Mouse (Mus musculus) frontal cortex, postnatal 14 days (tissue): ENCODE results near the gene Clba1.

Experiments used
- DNase-seq, 2 experiments: peaks; one replicate each; pipeline ENCODE4 v3.0.0; 2022; ENCODE audit warnings: low spot score in 2 of 2

Clba1 gene

DNA sequence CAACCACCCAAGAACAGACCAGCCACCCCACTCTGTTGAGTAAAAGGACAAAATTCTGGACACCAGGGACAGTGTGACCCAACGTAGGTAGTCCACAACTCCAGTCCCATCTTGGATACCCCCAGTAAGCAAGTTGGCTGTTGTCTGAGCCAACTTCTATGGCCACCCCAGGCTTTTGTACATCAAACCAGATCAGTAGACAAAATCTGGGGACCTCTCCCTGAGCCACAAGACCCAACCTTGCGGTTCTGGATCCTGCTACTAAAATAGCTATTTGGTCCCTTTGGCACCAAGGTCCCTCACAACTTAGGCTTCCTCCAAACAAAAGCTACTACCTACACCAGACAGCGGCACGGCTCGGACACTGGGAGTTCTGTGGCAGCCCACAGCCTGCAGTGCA is 13.7 kb upstream of the Clba1 start:
- no peak for DNase-seq

DNA sequence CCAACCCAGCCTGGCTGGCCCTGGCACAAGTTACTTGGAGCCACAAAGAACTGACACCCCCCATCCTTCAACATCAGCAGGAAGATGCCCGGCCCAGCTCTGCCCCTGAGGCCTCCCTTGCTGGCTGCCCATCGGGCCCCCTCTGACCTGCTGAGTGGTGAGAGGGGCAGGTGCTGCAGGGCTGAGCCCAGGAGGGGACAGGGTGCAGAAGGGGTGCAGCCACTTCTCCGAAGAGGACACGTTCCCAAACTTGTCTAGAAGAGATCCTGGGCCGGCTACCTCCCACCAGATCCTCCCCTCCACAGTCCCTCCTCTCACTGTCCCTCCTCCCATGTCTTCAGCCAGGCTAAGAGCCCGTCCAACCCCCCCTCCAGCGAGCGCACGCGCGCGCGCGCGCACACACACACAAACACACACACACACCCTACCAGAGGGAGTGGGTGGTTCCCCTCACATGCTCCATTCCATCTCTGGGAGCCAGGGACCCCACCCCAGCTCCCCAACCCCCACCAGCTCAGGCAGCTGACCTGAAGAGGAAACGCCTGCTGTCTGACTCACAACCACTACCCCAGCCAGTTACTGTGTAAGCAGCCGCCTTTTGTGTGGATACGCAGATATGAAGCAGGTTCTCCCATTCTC is 13.2 kb upstream of the Clba1 start:
- DNase-seq = no peak

DNA sequence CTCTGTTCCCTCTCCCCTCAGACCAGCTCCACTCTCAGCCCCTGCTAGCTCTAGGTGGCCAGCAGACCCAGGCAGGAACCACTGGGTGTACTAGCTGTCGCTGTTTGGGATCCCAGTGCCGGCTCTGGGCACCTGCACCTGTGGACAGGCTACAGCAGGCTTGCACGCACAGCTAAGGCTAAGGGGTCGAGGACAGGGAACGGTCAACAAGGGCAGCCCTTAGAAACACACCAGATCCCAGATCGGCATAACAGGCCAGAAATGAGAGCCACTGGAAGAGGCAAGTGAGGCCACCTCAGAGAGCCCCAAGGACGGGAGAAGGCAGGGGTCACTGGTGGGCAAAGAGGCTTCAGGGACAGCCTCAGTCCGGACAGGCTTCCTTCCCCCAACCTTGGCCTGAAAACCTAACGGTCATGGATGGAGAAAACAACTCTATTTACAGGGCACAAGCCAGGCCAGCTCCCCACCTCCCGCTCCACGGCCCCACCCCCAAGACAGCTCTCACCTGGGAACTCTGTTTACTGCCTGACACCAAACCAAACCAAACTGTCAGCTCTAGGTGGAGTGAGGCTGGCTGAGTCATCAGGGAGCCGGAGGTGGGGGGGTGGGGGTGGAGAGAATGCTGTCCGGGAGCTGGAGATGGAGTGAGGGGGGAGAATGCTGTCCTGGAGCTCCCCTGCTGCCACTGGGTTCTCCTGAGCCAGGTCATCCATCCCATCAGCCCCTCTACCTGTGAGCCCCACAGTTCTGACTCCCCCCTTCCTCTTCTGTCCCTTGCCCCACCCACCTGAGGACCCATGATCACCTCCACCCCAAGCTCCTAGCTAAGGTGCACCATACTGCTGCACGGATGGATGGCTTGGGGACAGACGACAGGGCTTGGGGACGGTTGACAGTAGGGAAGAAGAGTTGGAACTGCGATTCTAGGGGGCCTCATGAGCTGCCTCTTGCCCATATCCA is 11.9 kb upstream of the Clba1 start:
- DNase-seq = no peak

DNA sequence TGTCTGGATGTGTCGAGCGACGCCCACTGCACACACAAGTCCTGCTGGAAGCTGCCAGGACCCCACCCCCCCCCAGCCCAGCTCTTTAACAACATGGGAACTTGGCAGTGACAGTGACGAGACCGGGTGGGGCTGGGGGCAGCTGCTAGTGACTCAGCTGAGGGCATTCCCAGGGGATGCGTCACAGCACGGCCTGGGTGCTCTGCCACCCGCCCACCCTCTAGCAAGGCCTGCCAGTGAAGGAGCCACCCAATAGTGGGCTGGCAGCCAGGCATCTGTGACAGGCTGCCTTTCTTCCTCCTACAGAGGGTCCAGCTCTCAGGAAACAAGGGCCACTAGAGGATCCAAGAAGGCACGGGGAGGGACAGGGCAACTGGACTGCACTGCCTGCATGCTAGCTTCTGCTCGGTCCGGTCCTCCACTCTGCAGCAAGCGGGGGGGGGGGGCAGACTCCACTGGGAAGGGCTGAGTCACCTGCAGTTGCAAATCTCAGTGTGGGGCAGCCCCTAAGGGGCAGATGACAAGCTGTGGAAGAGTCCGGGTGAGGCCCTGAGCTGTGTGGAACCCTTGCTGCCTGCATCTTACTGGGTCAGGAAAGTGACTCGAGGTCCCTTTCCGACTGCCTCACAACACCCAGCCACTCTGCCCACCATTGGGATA is 10.9 kb upstream of the Clba1 start:
- peak in 1 of 2 experiments; percentile 52 for DNase-seq

DNA sequence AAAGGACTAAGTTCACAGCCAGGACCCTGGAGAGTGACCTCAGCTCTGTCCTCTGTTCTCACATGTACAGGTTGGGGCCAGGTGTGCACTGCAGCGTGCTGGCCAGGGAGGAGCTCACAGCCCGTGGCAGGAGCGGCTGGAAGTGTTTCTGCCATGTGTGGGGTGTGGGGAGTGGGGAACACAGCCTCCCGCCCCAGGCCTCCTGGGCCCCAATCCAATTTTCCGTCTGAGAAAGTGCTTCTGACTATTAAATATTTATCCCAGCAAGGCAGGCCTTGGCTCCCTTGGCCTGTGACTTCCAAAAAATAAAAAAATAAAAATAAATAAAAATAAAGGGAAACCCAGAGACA is 10.4 kb upstream of the Clba1 start:
- DNase-seq = no peak

DNA sequence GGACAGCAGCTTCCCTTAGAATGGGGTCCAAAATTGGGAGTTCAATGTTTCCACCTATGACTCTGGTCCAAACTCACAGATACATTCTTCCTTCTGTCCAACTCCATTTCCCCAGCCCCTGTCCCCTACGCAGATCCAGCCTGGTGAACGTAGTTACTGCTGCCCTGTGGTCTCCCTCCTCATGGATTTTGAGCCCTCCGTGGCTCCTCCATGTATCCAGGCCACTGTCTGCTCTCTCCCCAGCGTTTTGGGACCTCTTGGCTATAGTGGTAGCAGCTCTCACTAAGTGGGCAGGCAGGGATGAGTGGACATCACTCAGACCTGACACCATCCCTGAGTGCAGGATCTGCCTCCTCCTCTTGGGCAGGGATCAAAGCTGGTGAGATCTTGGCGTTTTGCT is 10.0 kb upstream of the Clba1 start:
- DNase-seq = no peak

DNA sequence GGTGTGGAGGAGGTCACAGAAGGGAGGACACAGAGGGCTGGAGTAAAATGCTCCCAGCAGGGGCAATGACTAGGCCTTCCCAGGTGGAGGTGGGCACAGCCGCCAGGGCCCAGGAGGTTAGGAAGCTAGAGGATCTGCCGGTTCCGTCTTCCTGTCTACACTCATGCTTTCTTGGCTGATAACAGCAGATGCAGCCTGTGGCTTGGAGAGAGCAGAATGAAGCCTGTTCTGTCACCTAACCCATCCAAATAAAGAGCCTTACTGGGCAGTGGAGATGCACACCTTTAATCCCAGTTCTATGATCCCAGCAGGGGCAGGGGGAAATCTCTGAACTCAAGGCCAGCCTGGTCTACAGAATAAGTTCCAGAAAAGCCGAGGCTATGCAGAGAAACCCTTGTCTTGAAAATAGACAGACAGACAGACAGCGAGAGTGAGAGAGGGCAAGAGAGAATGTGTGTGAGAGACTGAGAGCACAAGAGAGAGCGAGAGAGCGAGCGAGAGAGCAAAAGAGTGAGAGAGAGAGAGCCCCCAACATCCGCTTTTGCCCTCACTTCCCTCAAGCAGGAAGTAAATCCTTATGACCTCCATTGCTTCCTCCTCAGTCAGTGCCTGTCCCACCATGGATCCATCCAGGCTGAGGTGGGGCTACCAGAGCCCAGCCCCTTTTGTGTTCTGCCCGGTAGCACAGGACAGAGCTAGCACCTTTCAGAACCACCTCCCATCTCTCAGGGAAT is 9.3 kb upstream of the Clba1 start:
- DNase-seq = no peak

DNA sequence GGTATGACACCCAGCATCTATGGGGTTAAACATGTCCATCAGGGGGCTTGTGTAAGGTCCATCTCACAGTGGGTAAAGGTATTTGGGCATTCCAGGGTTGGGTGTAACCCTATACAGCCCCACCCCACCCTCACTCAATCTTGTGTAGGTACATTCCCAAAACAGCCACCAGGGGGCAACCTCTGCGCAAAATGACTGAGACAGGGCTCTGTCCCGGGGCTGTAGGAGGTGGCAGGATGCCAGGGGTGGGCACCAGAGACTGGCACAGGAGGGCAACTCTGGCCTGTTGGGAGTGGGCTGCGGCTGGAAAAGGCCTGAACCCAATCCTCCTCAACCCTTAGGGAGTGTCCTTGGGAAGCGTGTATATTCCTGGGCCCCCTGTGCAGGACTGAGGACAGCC is 8.3 kb upstream of the Clba1 start:
- DNase-seq = peak in 1 of 2 experiments; percentile 57

DNA sequence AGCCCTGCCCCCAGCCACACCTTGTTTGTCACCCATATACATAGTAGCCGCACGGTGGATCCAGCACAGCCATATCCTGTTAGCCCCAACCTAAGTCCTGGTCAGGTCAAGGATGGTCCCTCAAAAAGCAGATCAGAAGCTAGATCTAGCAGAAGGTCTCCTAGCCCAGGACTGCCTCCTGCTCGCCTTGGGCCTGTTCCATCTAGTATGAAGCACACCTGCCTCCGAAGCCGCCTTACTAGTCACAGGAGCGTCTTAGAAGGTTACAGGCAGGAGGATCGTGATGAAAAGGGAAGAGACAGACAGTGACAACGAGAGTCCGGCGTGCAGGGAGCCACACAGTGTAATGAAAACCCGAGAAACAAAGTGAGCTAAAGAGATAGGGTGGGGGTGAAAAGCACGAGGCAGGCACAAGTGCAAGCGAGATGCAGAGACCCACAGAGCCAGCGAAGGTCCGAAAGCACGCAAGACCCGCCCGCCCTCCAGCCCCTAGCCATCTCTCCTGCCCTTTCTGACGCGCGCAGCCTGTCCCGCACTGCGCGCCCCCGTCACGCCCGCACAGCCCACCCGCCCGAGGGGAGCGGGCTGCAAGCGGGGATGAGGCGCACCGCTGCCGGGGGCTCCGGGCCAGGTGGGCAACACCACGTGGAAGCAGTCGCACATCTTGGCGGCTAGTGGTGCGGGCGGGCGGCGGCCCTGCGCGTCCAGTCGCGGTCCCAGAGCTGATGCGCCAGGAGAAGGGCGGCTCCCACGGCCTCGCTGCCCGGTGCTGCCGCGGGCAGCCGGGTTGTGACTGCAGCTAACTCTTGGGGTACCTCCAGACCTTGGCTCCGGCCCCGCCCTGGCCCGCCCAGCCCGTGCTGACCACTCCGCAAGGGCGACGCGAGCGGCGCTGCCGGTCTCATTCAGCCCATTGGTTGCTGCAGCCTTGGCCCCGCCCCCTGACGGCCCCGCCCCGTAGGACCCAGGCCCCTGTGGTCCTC is 6.6 kb upstream of the Clba1 start, which contains the start of gene Ahnak2:
Gene Ahnak2, minus strand, starts transcription at position 794 of the 983 bp plus-strand sequence.
- DNase-seq = no peak

DNA sequence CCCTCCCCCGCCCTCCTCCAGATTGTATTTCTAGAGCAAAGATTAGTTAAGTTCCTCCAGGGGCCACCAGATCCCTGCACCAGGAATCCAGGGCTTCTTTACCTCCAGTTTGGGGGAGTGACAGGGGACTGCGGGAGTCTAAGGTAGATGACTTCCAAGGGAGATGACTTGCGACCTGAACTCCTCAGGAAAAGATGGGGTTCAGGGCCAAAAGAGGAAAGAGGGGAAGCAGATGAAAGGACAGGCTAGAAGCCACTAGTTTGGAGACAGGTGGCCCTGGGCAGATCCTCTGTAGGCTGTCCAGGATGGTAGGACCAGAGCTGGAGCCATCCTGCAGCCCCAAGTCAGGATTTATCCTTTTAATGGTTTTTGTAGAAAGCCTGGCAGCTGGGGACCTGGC is 5.8 kb upstream of the Clba1 start:
- DNase-seq = no peak

DNA sequence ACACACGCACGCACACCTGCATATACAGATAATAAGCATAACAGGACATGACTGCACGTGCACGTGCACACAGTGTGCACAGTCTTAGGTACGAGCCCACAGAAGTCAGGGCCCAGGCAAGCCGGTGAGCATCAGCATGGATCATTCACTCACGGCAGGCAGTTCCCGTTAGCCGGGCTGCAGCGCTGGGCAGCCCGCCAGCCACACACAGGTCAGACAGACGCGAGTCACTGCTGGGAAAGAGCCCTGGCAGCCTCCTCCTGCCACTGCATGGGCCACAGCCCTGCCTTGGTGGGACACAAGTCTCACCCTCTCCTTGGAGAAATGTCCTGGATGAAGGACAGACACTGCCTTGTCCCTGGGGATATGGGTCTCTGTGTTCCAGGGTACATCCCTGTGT is 4.7 kb upstream of the Clba1 start:
- no peak for DNase-seq

DNA sequence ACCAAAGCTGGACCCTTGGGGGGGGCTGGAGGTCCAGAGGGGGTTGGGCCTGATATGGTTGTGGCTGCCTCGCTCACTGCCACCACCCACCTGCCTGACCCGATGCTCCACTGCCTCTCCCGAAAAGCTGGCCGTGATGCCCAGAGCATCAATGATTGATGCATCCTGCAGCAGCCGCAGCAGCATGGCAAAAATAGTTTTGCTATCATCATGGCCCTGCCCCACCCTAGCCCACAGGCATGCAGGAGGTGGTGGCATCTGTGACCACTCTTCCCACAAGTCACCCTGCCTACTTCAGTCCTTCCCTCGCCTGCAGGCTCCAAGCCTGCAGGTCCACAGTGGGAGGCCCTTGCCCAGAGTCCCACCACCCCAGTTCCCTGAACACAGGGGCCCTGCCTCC is 2.7 kb upstream of the Clba1 start:
- no peak for DNase-seq

DNA sequence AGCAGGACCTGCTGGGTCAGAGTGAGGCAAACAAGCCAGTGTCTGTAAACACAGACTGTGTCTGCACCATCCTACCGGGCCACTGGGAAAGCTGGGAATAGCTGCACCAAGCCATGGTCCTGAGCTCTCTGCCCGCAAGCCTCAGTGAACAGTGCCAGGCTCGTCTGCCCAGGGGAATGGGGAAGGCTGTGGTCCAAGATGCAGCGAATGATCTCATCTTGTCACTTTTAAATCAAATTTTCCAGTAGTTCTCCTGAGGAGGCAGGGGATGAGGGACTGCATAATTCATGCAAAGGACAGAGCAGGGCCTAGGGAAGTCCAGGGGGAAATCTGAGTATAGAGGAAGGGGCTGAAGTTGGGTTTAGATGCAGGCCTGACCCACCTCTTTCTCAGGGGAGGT is 941 bp upstream of the Clba1 start:
- DNase-seq = no peak

DNA sequence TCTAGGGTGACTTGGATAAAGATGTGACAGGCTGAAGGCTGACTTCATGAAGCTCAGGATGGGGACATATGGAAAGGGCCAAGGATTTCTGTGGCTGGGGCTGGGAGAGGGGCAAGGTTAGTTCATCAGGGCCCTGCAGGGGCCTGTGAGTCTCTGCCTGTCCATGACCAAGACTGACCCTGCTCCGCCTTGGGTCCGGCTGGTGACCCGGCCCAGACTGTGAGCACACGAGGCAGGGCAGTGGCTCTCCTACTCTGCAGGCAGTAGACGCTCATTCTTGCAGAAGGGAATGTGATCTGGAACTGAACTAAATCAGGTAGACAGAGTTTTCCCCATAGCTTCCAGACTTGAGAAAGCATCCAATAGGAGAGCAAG is 538 bp upstream of the Clba1 start:
- no peak for DNase-seq

DNA sequence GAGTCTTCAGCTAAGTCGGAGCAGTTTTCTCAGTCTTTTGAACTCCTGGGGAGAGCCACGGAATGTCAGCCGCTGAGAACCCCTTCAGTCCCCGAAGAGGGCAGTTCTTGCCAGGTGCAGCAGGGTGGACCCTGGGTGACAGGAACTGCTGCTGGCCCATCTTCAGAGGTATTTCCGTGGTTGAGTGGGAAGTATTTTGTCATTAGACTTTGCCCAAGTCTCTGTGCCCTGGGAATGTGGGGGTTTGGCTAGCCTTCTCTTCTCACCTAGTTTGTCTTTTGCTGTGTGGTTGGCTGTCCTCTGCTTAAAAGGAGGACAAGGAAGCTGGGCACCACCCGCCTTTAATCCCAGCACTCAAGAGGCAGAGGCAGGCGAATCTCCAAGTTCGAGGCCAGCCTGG is 904 bp downstream of the Clba1 start:
- DNase-seq = no peak

DNA sequence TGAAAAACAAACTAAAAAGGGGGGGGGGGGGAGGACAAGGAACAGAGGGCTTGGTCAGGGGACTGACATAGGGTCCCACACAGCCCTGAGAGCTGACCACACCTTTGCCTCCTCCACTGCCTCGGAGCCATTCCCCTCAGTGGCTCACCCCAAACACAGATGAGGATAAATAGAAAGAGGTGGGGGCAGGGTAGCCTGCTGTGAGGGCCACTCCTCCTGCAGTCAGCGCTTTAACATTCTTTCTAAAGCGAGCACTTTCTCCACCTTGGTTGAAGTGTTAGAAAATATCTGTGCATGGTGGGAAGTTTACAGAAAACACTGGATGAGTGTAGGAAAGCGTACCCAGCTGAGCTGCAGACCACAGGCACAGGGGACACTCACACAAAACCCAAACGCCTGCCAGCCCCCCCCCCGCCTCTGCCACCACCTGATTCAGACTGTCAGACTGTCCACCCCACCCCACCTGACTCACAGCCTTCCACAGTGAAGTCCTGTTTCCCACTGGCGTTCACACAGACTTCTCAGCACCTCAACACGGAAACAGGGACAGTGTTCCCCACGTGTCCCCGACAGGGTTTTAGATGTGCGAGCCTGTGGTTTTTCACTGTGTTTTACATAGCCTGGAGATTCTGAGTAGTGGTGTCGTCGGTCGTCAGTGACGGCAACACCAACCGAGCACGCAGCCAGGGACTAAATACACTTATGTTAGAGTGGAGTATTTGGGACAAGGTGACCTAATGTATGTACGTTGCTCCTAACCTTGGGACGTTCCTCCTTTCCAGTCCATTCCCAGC is 1.6 kb downstream of the Clba1 start:
- DNase-seq = no peak

DNA sequence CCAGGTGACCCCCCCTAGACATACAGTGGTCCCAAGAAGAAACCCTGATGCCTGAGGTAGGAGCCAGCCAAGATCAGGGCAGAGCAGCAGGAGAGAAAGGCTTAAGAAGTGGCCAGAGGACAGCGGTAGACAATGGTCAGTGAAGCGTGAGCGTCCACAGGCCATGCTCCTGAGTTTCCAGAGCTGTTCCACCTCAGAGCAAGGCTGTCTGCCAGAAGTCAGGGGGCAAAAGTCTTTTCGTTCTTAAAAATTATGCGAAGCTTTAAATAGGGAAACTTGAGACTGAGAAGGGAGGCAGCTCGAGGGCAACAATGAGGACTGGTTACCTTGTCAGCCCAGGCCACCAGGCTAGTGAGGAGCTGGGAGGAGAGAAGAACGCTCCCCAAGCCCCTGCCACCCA is 4.6 kb downstream of the Clba1 start:
- no peak for DNase-seq

DNA sequence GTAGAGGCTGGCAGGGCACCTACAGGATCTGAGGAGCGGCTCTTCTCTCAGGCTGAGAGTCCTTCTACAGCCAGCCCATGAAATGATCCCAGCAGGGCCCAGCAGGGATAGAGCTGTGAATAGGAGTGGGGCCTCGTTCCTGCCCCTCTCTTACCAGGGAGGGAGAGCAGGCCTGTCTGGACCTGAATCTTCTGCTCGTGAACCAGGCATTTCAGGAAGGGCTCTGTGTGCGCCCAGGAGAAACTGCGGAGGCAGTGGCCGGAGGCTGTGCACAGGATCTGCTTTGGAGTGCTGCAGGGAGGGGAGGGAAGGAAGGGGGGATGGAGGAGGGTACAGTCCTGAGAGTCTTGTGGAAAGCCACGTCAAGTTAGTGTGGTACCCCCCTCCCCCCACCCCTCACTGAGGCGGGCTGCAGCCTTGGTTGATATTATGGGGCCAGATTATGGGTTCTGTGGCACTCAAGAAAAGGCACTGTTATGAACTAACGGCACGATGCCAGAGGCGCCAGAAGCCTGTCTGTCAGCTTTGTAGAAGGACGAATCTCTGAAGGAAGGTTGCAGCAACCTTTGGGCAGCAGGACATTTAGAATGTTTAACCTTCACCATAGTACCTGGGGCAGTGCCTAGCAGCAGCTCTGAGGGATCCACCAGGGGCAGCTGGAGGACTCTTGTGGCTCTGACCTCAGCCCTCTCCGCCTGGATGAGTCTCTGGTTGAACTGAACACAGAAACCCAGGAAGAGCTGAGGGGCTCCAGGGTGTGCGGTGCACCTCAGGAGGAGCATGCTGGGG is 6.1 kb downstream of the Clba1 start:
- no peak for DNase-seq

DNA sequence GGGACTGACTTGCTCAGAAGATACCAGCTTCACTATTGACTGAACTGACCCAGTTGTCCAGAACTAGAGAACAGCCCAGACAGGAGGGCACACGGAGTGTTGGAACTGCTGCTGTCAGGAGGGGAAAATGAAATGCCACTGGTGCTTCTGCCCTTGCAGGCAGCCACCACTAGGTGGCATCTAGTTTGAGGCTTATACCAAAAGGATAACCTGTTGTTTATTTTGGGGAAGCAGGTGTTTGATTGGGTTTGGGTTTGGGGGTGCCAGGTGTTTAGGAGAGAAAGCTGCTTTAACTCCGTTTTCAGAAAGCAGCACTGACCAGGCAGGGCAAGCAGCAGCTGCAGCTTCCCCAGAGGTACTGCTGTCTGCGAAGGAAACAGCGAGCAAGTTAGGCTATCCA is 7.6 kb downstream of the Clba1 start:
- peak in 1 of 2 experiments; percentile 58 for DNase-seq
